Mouse (Mus musculus) neutrophil, adult 5-6 weeks (primary cell): ENCODE data around the gene Gdpd1. TPM values are rescaled to one million over a fixed set of nuclear protein-coding genes. Genes with fewer than 3 reads are reported as not detected.
"Not testable (repeated sequence)": the region's sequence is repeated elsewhere in the genome, so short reads cannot be mapped to it uniquely, and the experiment has no call there.

Experiments
- ATAC-seq: fragments of 151-379, 151-347 bp; 2 replicates; pipeline ENCODE4 v1.8.0; 2017; ENCODE audit warnings: mild to moderate bottlenecking, moderate TSS enrichment; ENCODE audit not compliant: insufficient number of reproducible peaks, poor library complexity, low FRiP score, severe bottlenecking; ENCODE audit errors: extremely low read depth
- total RNA-seq: library from RNA; stranded (forward); fragments of 200-1000 nt; gene quantifications from 2 replicates; pipeline ENCODE4 v1.2.3, GENCODE M21; 2017

The Gdpd1 gene
- total RNA-seq, result not detected in 2 replicates

DNA sequence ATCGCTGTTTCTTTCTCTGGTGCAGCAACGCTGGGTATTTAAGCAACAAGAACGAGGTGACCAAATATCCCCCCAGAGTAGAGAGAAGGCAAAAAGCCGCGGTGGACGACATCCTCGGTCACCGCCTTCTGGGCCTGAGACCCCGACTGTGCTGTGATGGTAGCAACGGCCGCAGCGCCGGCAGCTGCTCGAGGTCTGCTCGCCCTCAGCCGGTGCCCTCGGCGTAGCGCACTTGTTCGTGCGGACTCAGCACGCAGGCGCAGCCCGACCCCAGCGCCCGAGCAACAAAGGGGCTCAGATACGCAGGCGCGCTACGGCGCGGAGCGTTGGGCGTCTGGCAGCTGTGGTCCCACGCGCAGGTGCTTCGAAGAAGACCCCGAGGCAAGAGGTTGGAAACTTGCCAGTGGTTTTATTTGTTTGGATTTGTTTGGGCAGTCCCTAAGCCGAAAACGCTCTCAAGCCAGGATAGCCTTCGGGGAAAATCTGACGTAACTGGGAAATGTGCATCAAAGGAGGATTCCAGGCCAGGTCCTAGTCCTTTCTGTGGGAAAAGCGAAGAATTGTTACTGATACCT is at the start of gene Gdpd1:
Gene Gdpd1, minus strand, starts transcription at position 197 of the 575 bp plus-strand sequence.
- peak; percentile 62; the same call in 1 of the 2 replicates for ATAC-seq

DNA sequence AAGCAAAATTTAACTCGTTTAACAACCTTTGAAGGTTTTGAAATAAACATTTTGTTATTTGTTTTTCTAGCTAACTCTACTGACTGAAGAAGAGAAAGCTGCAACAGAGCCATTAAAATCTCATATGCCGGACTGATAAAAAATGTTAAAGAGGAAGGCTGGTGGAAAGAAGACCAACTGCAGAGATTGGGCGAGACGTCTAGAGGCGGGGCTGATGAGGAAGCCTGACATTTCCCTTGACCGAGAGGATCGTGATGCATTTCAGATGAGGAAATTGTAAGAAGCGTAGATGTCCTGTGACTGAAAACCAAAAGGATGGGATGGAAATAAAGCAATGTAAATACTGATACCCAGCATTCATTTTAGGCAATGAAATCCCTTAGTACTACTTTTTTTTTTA is 48.0 kb upstream of the Gdpd1 start:
- ATAC-seq, result no peak

GRCm38 (mm10) chr11:87110172-87110909 is 36.5 kb upstream of the Gdpd1 start:
- ATAC-seq, result no peak

- ATAC-seq, result no peak
Observed at GRCm38 (mm10) chr11:87109519-87110171, 35.8 kb upstream of the Gdpd1 start.

DNA sequence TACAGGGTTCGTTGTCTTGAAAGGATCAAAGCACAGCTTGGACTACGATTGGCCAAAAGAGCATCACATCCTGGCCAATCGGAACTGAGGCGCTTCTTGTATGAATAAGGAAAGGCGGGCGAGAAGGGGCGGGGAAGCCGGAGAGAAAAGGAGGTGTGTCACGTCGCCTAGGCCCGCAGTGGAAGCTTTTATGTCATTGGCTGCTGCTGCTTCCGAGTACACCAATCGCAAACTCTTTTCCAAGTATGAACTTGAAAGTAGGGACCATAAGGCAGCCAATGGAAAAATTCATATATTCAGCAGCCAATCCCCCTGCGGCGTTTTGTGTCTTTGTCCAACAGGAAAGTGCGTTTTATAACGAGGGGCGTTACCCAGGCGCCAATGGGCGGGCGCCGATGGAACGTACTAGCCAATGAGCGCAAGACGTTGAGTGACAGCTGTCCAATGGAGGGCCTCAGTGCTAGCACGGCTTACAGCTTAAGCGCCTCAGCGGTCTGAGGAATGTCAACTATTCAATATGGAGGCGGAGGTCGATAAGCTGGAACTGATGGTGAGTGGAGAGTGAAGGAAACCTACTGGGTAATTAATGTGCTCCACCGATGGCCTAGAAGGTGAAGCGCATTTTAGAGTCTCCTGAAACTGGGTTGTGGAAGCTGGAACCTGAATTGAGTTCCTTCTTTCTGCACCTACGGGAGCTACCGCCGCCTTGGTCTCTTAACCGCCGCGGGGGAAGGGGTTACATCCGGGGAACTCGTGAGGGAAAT is 35.1 kb upstream of the Gdpd1 start, which contains the start of gene Ska2:
Gene Ska2, plus strand, starts transcription at position 480 of the 764 bp plus-strand sequence.
- ATAC-seq, result peak; percentile 92

DNA sequence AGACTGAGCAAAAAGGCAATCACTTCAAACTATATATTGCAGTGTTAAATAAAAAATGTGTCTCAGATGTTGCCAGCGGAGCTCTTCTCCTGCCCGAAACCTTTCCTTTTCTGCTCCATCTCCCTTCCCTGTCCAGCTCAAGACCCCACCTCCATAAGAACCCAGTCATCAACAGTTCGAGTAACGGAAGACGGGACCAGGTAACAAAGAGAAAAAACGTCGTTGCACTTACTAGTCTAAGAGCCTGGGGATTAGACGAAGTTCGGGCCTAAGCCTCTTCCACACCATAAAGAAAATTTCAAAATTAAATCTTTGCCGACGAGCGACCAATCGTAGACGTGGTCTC is 34.5 kb upstream of the Gdpd1 start, which contains the start of gene Prr11:
Gene Prr11, minus strand, starts transcription at position 300 of the 346 bp plus-strand sequence.
- ATAC-seq, result no peak

DNA sequence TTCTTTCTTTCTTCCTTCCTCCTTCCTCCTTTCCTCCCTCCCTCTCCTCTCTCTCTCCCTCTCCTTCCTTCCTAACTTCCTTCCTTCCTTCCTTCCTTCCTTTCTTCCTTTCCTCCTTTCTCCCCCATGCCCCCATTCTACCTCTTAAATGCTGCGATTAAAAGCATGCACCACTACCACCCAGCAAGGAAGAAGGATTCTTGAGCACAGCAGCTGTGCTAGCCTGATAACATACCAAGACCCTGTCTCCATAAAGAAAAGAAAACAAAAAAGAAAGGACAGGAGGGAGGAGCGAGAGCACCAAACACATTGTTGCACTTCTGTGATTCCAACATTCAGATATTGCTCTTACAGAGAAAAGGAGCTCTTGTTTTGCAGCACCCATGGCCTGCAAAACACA is 13.3 kb upstream of the Gdpd1 start:
- no peak for ATAC-seq

- ATAC-seq, result peak; percentile 94
Observed at GRCm38 (mm10) chr11:87086290-87086984, 12.6 kb upstream of the Gdpd1 start, which contains the start of gene Smg8. Smg8 (minus strand) TSS chr11:87086774.

- no peak for ATAC-seq
Observed at GRCm38 (mm10) chr11:87085461-87085860, 11.6 kb upstream of the Gdpd1 start.

DNA sequence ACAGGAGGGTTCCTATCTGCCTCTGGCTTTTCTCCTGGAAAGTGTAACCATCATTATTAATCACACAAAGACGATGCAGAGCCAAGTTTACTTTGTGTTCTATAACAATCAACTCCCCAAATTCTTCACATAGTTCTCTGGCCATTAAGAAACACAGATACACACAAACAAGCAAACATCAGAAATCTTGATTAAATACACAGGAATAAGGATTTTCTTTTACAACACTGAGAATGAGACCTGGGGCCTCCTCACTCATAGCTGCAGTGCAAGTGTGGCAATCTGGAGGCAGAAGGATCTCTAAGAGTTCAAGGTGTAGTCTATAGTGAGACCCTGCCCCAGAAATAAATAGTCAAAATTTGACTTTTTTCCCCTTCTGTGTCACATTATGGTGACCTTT is 9.8 kb upstream of the Gdpd1 start:
- no peak for ATAC-seq

GRCm38 (mm10) chr11:87073343-87073865 is 458 bp downstream of the Gdpd1 start:
- ATAC-seq, result peak; percentile 24; the same call in 1 of the 2 replicates

DNA sequence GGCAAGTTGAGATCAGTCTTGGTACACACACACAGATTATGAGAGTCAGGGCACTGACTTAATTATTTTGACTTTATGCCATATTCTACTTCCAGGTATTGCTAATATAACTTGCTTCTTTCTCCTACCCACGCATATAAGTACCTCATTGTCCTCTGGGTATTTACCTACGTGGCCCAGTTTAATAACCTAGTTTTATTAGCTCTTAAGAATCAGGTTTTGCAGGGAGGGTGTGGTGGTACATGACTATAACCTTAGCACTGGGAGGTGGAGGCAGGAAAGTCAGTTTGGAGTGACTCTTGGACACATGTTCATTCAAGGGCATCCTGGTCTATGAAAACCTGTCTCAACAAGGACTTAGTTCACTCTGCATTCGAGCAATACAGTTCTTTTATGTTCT is 11.8 kb downstream of the Gdpd1 start:
- ATAC-seq, result no peak

- ATAC-seq, result no peak
Observed at GRCm38 (mm10) chr11:87060410-87060809, 13.5 kb downstream of the Gdpd1 start.

DNA sequence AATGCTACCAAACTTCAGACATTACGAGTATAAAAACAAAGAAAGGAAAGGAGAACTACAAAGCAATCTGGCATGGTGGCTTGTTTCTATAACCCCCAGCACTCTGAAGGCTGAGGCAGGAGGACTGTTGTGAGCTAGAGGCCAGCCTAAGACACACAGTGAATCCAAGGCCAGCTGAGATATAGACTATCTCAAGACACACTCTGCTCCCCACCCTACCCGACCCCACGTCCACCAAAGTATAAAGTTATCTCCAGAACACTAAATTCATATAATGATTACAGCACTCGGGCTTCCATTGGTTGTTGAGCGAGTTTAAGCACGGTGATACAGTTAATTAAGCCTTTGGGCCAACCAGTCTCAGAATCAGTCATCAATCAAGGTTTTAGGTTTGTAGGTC is 17.6 kb downstream of the Gdpd1 start:
- ATAC-seq, result no peak

DNA sequence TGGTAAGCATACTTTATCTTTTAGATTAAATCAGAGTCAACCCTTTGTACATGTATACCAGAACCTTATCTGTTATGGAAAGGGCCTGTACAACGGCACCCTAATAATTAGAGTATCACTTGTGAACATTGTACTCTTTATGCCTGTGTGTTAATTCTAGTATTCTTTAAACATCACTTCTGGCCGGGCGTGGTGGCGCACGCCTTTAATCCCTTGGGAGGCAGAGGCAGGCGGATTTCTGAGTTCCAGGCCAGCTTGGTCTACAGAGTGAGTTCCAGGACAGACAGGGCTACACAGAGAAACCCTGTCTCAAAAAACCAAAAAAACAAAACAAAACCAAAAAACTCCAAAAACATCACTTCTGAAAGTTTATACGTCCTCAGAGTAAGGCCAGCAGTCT is 25.0 kb downstream of the Gdpd1 start:
- not testable (repeated sequence) for ATAC-seq

DNA sequence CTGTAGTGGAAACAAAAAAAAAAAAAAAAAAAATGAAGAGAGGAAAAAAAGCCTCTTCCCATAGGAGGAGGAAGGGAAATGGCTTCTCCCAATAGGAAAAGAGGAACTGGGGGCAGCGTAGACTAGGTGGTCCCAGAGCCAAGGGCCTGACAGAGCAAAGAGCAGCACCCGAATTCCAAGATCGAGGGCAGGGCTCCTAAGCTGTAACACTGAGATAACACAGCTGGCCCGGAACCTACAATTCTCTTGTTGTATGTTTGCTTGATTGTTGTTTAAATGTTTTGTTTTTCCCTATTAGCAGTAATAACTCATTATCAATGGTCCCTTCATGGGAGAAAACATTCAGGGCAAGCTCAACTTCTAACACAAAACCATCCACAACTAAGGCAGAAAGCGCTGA is 26.9 kb downstream of the Gdpd1 start:
- ATAC-seq, result no peak

GRCm38 (mm10) chr11:87043052-87043451 is 30.8 kb downstream of the Gdpd1 start:
- ATAC-seq, result no peak

- 0 out of 2 replicates have a peak, but pooled peaks have one; percentile 16 for ATAC-seq
Observed at GRCm38 (mm10) chr11:87039307-87039963, 34.4 kb downstream of the Gdpd1 start.
